ENCODE assay signal across 15 mouse cellular contexts in genomic region chr12:26621135-26621932, GRCm38 (mm10).
DNase-seq lines count a peak whose midpoint lies in the region; ATAC-seq lines count a peak whose summit lies in the region.
"Had no signal": no experiment of that assay in that cellular context is flagged by ENCODE, and none has a peak within 500 bp of the region (broad histone marks: within the 10 kb centered on the region; RNA-seq: fewer than 3 reads in every experiment).

No protein-coding gene starts in this region.

- 35% methylated on average over 12 of the region's 12 CpGs for WGBS in embryonic facial prominence, embryonic 15.5 days
- 74% methylated on average over 12 of the region's 12 CpGs for WGBS in hindbrain, embryonic 12.5 days

- no peaks in the 10 kb centered on the region for H3K36me3 ChIP-seq in embryonic facial prominence, embryonic 15.5 days
- H3K36me3 ChIP-seq in hindbrain, embryonic 12.5 days: no peaks in the 10 kb centered on the region
- H3K36me3 ChIP-seq: liver, embryonic 15.5 days had no signal

- peak; percentile 24 to 30 for DNase-seq in left cerebral cortex, postnatal 25 days (ENCODE audit: low spot score in 2 of 2)
- no peak for DNase-seq in left cerebral cortex, adult 9 months (ENCODE audit: low spot score in 2 of 2)
- peak; percentile 25 to 48 for DNase-seq in right cerebral cortex, postnatal 10 days (ENCODE audit: low spot score in 2 of 2)
- no peak for DNase-seq in heart, postnatal 4 days
- DNase-seq in gastrocnemius, adult 8-10 months (ENCODE audit: low spot score in 2 of 2): no peak
- DNase-seq: adrenal gland, postnatal 36 days; thymus, postnatal 4 days had no signal

- no peak overlapping the region for H3K4me2 ChIP-seq in embryonic facial prominence, embryonic 15.5 days (replicated peaks)
- no peak overlapping the region for H3K4me2 ChIP-seq in hindbrain, embryonic 12.5 days (replicated peaks)
- H3K4me2 ChIP-seq: liver, embryonic 15.5 days had no signal

- H3K27me3 ChIP-seq in embryonic facial prominence, embryonic 15.5 days: no peaks in the 10 kb centered on the region
- no peaks in the 10 kb centered on the region for H3K27me3 ChIP-seq in hindbrain, embryonic 12.5 days
- H3K27me3 ChIP-seq: liver, embryonic 15.5 days; megakaryocyte, embryonic 14.5 days; Patski had no signal

- H3K4me3 ChIP-seq in embryonic facial prominence, embryonic 15.5 days (replicated peaks): no peak overlapping the region
- no peak overlapping the region for H3K4me3 ChIP-seq in hindbrain, embryonic 12.5 days
- H3K4me3 ChIP-seq: liver, embryonic 15.5 days; megakaryocyte, embryonic 14.5 days had no signal

- intact Hi-C loops in left cerebral cortex, postnatal 25 days (cut with DNase I): no loop called here

- no peak for ATAC-seq in embryonic facial prominence, embryonic 15.5 days (ENCODE audit: insufficient number of reproducible peaks, low FRiP score, low TSS enrichment, low read depth)
- ATAC-seq in hindbrain, embryonic 12.5 days (ENCODE audit: low FRiP score): no peak
- ATAC-seq in activated CD4-positive, CD25-positive, alpha-beta regulatory T cell, adult 4 months: no peak
- ATAC-seq: CD4-positive, CD25-positive, alpha-beta regulatory T cell, adult 4 months; intestine, postnatal 0 days; Patski had no signal

- no peaks in the 10 kb centered on the region for H3K9me3 ChIP-seq in embryonic facial prominence, embryonic 15.5 days (replicated peaks)
- H3K9me3 ChIP-seq in hindbrain, embryonic 12.5 days (replicated peaks): no peaks in the 10 kb centered on the region
- H3K9me3 ChIP-seq: liver, embryonic 15.5 days; megakaryocyte, embryonic 14.5 days had no signal

- H3K9ac ChIP-seq in embryonic facial prominence, embryonic 15.5 days: no peak overlapping the region
- H3K9ac ChIP-seq in hindbrain, embryonic 12.5 days: peak overlapping the region; percentile 32; the same call in 1 of the 2 replicates
- H3K9ac ChIP-seq: liver, embryonic 15.5 days had no signal

- H3K27ac ChIP-seq in embryonic facial prominence, embryonic 15.5 days (replicated peaks): peak overlapping the region; percentile 45
- peak overlapping the region; percentile 70 for H3K27ac ChIP-seq in hindbrain, embryonic 12.5 days
- H3K27ac ChIP-seq: liver, embryonic 15.5 days had no signal

- H3K4me1 ChIP-seq in embryonic facial prominence, embryonic 15.5 days: peaks cover 28% of the 10 kb centered on the region
- peaks cover 19% of the 10 kb centered on the region for H3K4me1 ChIP-seq in hindbrain, embryonic 12.5 days
- H3K4me1 ChIP-seq: liver, embryonic 15.5 days; megakaryocyte, embryonic 14.5 days had no signal

Comparison
In these comparisons a context has a peak if more than half of its experiments do, and no peak if none do; other contexts are left out.
1. DNase-seq: peak in left cerebral cortex, postnatal 25 days (2 of 2) and right cerebral cortex, postnatal 10 days (2 of 2); none in left cerebral cortex, adult 9 months (0 of 2), heart, postnatal 4 days (single experiment) and gastrocnemius, adult 8-10 months (0 of 2).